24 mouse cellular contexts compared by ENCODE assay signal in the genomic region with DNA sequence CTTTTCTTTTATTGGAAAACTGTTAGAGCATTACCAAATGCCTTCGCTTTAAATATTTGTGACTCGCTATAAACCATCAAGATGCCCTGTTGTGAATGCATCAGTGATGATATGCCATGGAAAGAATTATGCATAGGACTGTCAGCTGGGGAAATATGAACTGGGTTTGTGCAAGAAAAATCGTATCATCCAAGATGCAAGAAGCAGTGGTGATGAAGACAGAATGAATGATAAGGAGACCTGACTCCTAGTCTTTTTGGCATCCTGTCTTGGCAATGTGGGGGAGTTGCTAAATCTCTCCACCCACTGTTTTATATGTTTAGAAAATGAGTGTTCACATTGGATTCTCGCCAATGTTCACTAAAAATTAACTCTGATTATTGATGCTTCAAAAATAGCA.
A peak's percentile ranks its signal among the peaks of the same experiment; 100 is the strongest.
DNase-seq lines count a peak whose midpoint lies in the region; TF ChIP-seq lines count a peak whose summit lies in the region.
"Had no signal": no experiment of that assay in that cellular context is flagged by ENCODE, and none has a peak within 500 bp of the region (broad histone marks: within the 10 kb centered on the region; RNA-seq: fewer than 3 reads in every experiment).

No protein-coding gene starts in this region.

- no peak for TF ChIP-seq POLR2A in liver, adult 2 months (IDR thresholded peaks at IDR 0.05; ENCODE audit: extremely low read depth, insufficient read depth, low read length)

- DNase-seq in liver, adult 2 months (ENCODE audit: extremely low read depth, low read depth, low spot score) = peak; percentile 10
- DNase-seq in liver = no peak
- DNase-seq in 3T3-L1 (ENCODE audit: low read depth, low spot score) = peak; percentile 56
- DNase-seq in NIH3T3 (ENCODE audit: low read depth) = peak; percentile 55
- DNase-seq in brain, adult 2 months (ENCODE audit: low read depth, low spot score) = peak; percentile 35
- DNase-seq in hindbrain, embryonic 10.5 days (ENCODE audit: low spot score) = no peak
- DNase-seq in kidney, postnatal 36 days = no peak
- no peak for DNase-seq in kidney, postnatal 25 days
- DNase-seq: adrenal gland, adult 8-10 months; adrenal gland, postnatal 14 days; adrenal gland, postnatal 36 days; B cell, adult 2 months; cerebellum, adult 11-12 months; cerebellum, adult 2 months; cerebellum, adult 9-10 months; cerebellum, postnatal 10 days; cerebellum, postnatal 25 days; forebrain, postnatal 0 days had no signal

- H3K27ac ChIP-seq in liver, adult 2 months (replicated peaks; ENCODE audit: insufficient read depth, low read depth, low read length) = no peak overlapping the region
- no peak overlapping the region for H3K27ac ChIP-seq in hindbrain, embryonic 10.5 days
- H3K27ac ChIP-seq: embryonic facial prominence, embryonic 10.5 days; embryonic facial prominence, embryonic 12.5 days; forebrain, embryonic 12.5 days; forebrain, embryonic 15.5 days had no signal

- no peaks in the 10 kb centered on the region for H3K36me3 ChIP-seq in liver, adult 2 months (ENCODE audit: control insufficient read depth, insufficient read depth, low read length)
- no peaks in the 10 kb centered on the region for H3K36me3 ChIP-seq in hindbrain, embryonic 10.5 days
- H3K36me3 ChIP-seq: embryonic facial prominence, embryonic 10.5 days; embryonic facial prominence, embryonic 12.5 days; forebrain, embryonic 12.5 days; forebrain, embryonic 15.5 days; G1E had no signal

- TF ChIP-seq CTCF in liver, adult 2 months (IDR thresholded peaks at IDR 0.05; ENCODE audit: low read depth, low read length) = no peak

- no peak overlapping the region for H3K9ac ChIP-seq in liver, adult 2 months (ENCODE audit: low read depth, low read length)
- H3K9ac ChIP-seq: embryonic facial prominence, embryonic 12.5 days; forebrain, embryonic 12.5 days; forebrain, embryonic 15.5 days; forebrain, postnatal 0 days had no signal

- H3K79me2 ChIP-seq in liver, adult 2 months (ENCODE audit: control insufficient read depth, insufficient read depth, low read length) = no peaks in the 10 kb centered on the region

- no peak overlapping the region for H3K4me3 ChIP-seq in liver, adult 2 months (ENCODE audit: insufficient read depth, low read depth, low read length)
- H3K4me3 ChIP-seq in hindbrain, embryonic 10.5 days = no peak overlapping the region
- H3K4me3 ChIP-seq: embryonic facial prominence, embryonic 10.5 days; embryonic facial prominence, embryonic 12.5 days; forebrain, embryonic 12.5 days; forebrain, embryonic 15.5 days had no signal

- no peaks in the 10 kb centered on the region for H3K27me3 ChIP-seq in liver, adult 2 months (ENCODE audit: control insufficient read depth, insufficient read depth, low read length)
- no peaks in the 10 kb centered on the region for H3K27me3 ChIP-seq in hindbrain, embryonic 10.5 days (ENCODE audit: insufficient read depth, poor library complexity, severe bottlenecking)
- H3K27me3 ChIP-seq: CH12.LX; embryonic facial prominence, embryonic 12.5 days; forebrain, embryonic 12.5 days; forebrain, embryonic 15.5 days had no signal

- no peaks in the 10 kb centered on the region; the same call in 1 of the 2 replicates for H3K4me1 ChIP-seq in liver, adult 2 months (ENCODE audit: control insufficient read depth, insufficient read depth, low read length)
- H3K4me1 ChIP-seq in hindbrain, embryonic 10.5 days (replicated peaks) = no peaks in the 10 kb centered on the region
- H3K4me1 ChIP-seq: embryonic facial prominence, embryonic 10.5 days; embryonic facial prominence, embryonic 12.5 days; forebrain, embryonic 12.5 days; forebrain, embryonic 15.5 days had no signal

- no peaks in the 10 kb centered on the region for H3K9me3 ChIP-seq in hindbrain, embryonic 10.5 days
- H3K9me3 ChIP-seq: embryonic facial prominence, embryonic 10.5 days; embryonic facial prominence, embryonic 12.5 days; forebrain, embryonic 12.5 days; forebrain, embryonic 15.5 days had no signal

- WGBS in liver, adult 2 months = 70% methylated on average over 4 of the region's 4 CpGs
- WGBS in hindbrain, embryonic 10.5 days = 91% methylated on average over 4 of the region's 4 CpGs

Comparison
In these comparisons a context has a peak if more than half of its experiments do, and no peak if none do; other contexts are left out.
1. DNase-seq: peak in liver, adult 2 months (single experiment), 3T3-L1 (single experiment), NIH3T3 (single experiment) and brain, adult 2 months (single experiment); none in liver (single experiment), hindbrain, embryonic 10.5 days (single experiment), kidney, postnatal 36 days (0 of 2) and kidney, postnatal 25 days (0 of 2).